Mouse (Mus musculus) stomach, postnatal 0 days (tissue): ENCODE data around the gene Narfl. TPM values are rescaled to one million over a fixed set of nuclear protein-coding genes. Genes with fewer than 3 reads are reported as not detected.

Experiments used
- ATAC-seq: fragments of 200-750 bp; cut with Nextera tagmentation; 2 replicates; pipeline ENCODE4 v1.8.0; 2017; ENCODE audit not compliant: low FRiP score, low TSS enrichment
- DNase-seq: peaks from one replicate; pipeline ENCODE4 v3.0.0-alpha.2; 2016; ENCODE audit warnings: low spot score
- H3K27ac ChIP-seq: fragments of 300-500 bp; sonication (generic); replicated peaks from 2 replicates; pipeline ENCODE4 v1.5.1; 2014; ENCODE audit warnings: mild to moderate bottlenecking, control low read depth
- H3K27me3 ChIP-seq: fragments of 300-500 bp; sonication (generic); 2 replicates; pipeline ENCODE4 v1.6.1; 2014; ENCODE audit warnings: low read length; ENCODE audit not compliant: control insufficient read depth, insufficient read depth
- H3K36me3 ChIP-seq: fragments of 300-500 bp; sonication (generic); 2 replicates; pipeline ENCODE4 v1.6.1; 2014; ENCODE audit warnings: low read length, mixed read lengths; ENCODE audit not compliant: control insufficient read depth, insufficient read depth
- H3K4me1 ChIP-seq: fragments of 300-500 bp; sonication (generic); replicated peaks from 2 replicates; pipeline ENCODE4 v1.6.1; 2014; ENCODE audit warnings: antibody characterized with exemption; ENCODE audit not compliant: control insufficient read depth, insufficient read depth
- H3K4me2 ChIP-seq: fragments of 300-500 bp; sonication (generic); replicated peaks from 2 replicates; pipeline ENCODE4 v1.6.1; 2014; ENCODE audit warnings: low read depth, mild to moderate bottlenecking, control low read depth, moderate library complexity
- H3K4me3 ChIP-seq: fragments of 300-500 bp; sonication (generic); 2 replicates; pipeline ENCODE4 v1.5.1; 2014; ENCODE audit warnings: low read depth, low read length, control low read depth
- H3K9ac ChIP-seq: fragments of 300-500 bp; sonication (generic); 2 replicates; pipeline ENCODE4 v1.6.1; 2014; ENCODE audit warnings: mild to moderate bottlenecking, low read length, control low read depth, mixed read lengths
- H3K9me3 ChIP-seq: fragments of 300-500 bp; sonication (generic); 2 replicates; pipeline ENCODE4 v1.6.1; 2016; ENCODE audit warnings: low read length; ENCODE audit not compliant: control insufficient read depth
- CTCF ChIP-seq: IDR thresholded peaks from 2 replicates; pipeline ENCODE4 v1.5.1; 2016; ENCODE audit warnings: antibody characterized with exemption, low read depth, mild to moderate bottlenecking, moderate library complexity
- EP300 ChIP-seq: optimal IDR thresholded peaks from 2 replicates; pipeline ENCODE3; 2016; ENCODE audit warnings: antibody characterized with exemption
- WGBS: fragments of 180-500 bp; shearing (Covaris S2); extraction: QIAGEN DNeasy Blood & Tissue Kit; methylation state at CpG from one replicate; pipeline ENCODE4 v1.1.7; 2014; 5-methylcytosine and 5-hydroxymethylcytosine counted together
- polyA plus RNA-seq: library from polyadenylated mRNA; unstranded; fragments of >200 nt; fragmentation: Nextera tagmentation; extraction: Ambion mirVana; gene quantifications from 2 replicates; pipeline ENCODE4 v1.2.1, GENCODE M21; 2015

Narfl gene
- polyA plus RNA-seq, 1 experiment from 2014 or later = 19.1 TPM

- Histone ChIP-seq H3K27me3 (0 out of 2 replicates have a peak, but pooled peaks cover 2% of the 10 kb centered on the region), H3K4me3 (peak within 1 kb of the TSS; percentile 52), H3K4me2 (peak within 1 kb of the TSS; percentile 84), H3K36me3 (no peaks in the 10 kb centered on the region), H3K9me3 (no peaks in the 10 kb centered on the region), H3K27ac (no peak within 1 kb of the TSS), H3K9ac (peak within 1 kb of the TSS; percentile 53), H3K4me1 (no peaks in the 10 kb centered on the region)
- WGBS = under 1% methylated on average over 67 of the region's 100 CpGs
- ATAC-seq = peak; percentile 69
- TF ChIP-seq EP300 = no peak
- TF ChIP-seq CTCF = peak; percentile 60
- peak; percentile 73 for DNase-seq
Observed at GRCm38 (mm10) chr17:25808789-25809605, 35.4 kb downstream of the Narfl start, which contains the start of gene Fbxl16. Gene Fbxl16, plus strand, starts transcription at chr17:25809085.

GRCm38 (mm10) chr17:25809606-25810340 is 36.2 kb downstream of the Narfl start:
- Histone ChIP-seq H3K4me2 (peak overlapping the region; percentile 84), H3K4me1 (no peaks in the 10 kb centered on the region), H3K27ac (no peak overlapping the region), H3K27me3 (0 out of 2 replicates have a peak, but pooled peaks cover 2% of the 10 kb centered on the region), H3K9me3 (no peaks in the 10 kb centered on the region), H3K4me3 (peak overlapping the region; percentile 52), H3K9ac (peak overlapping the region; percentile 53), H3K36me3 (no peaks in the 10 kb centered on the region)
- ATAC-seq = peak; percentile 47; the same call in 1 of the 2 replicates
- TF ChIP-seq EP300 (no peak), CTCF (no peak)
- peak; percentile 22 for DNase-seq
- 11% methylated on average over 24 of the region's 25 CpGs for WGBS

DNA sequence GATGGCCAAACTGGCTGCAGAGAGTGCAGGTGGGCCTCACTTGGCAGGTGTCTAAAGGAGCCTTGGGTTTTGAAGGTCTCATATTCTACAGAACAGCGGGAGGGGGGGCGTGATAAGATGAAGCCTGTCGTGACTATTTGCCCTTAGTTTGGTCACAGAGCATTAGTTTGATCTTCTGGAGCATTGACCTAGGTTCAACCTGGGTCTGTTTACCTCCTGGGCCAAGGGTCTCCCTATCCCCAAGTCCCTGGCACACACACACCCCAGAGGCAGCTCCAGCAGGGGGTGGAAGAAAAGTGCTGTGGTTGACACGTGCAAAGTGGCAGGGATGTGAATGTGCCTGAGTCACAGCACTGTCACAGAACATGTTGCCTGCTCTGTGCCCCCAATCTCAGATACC is 37.3 kb downstream of the Narfl start:
- no peak for ATAC-seq
- Histone ChIP-seq H3K4me2 (no peak overlapping the region), H3K4me1 (no peaks in the 10 kb centered on the region), H3K4me3 (no peak overlapping the region), H3K27me3 (0 out of 2 replicates have a peak, but pooled peaks cover 2% of the 10 kb centered on the region), H3K36me3 (no peaks in the 10 kb centered on the region), H3K27ac (no peak overlapping the region), H3K9ac (no peak overlapping the region), H3K9me3 (no peaks in the 10 kb centered on the region)
- WGBS = 64% methylated on average over 4 of the region's 4 CpGs
- TF ChIP-seq CTCF (no peak), EP300 (no peak)
- DNase-seq = no peak

GRCm38 (mm10) chr17:25813471-25813870 is 39.9 kb downstream of the Narfl start:
- peak; percentile 69 for ATAC-seq
- peak; percentile 93 for DNase-seq
- WGBS = 4% methylated on average over 20 of the region's 20 CpGs

DNA sequence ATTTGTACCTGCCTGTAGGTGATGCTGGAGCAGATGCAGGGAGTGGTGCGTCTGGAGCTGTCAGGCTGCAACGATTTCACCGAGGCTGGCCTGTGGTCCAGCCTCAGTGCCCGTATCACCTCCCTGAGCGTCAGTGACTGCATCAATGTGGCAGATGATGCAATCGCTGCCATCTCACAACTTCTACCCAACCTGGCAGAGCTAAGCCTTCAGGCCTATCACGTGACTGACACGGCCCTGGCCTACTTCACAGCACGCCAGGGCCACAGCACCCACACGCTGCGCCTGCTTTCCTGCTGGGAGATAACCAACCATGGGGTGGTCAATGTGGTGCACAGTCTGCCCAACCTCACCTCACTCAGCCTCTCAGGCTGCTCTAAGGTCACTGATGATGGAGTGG is 44.1 kb downstream of the Narfl start:
- H3K4me2 ChIP-seq = no peak overlapping the region
- ATAC-seq = no peak
- no peak for DNase-seq
- H3K27me3 ChIP-seq = no peaks in the 10 kb centered on the region
- no peak overlapping the region for H3K9ac ChIP-seq
- TF ChIP-seq EP300 (no peak), CTCF (no peak)
- no peak overlapping the region for H3K4me3 ChIP-seq
- H3K27ac ChIP-seq = no peak overlapping the region
- H3K4me1 ChIP-seq = no peaks in the 10 kb centered on the region
- H3K9me3 ChIP-seq = no peaks in the 10 kb centered on the region
- WGBS = 79% methylated on average over 11 of the region's 11 CpGs
- H3K36me3 ChIP-seq = no peaks in the 10 kb centered on the region

More at GRCm38 (mm10) chr17:25813471-25813870, 39.9 kb downstream of the Narfl start:
- Histone ChIP-seq H3K36me3 (no peaks in the 10 kb centered on the region), H3K4me3 (no peak overlapping the region), H3K9me3 (no peaks in the 10 kb centered on the region), H3K27ac (no peak overlapping the region), H3K9ac (no peak overlapping the region), H3K4me2 (no peak overlapping the region), H3K4me1 (no peaks in the 10 kb centered on the region), H3K27me3 (0 out of 2 replicates have a peak, but pooled peaks cover 2% of the 10 kb centered on the region)
- TF ChIP-seq EP300 = no peak
- peak; percentile 80 for TF ChIP-seq CTCF
